Comparison of ENCODE assay signal across 8 mouse cellular contexts in genomic region chr2:152626774-152627591, GRCm38 (mm10). TPM values are rescaled to one million over a fixed set of nuclear protein-coding genes. Genes with fewer than 3 reads are reported as not detected.
DNase-seq lines count a peak whose midpoint lies in the region; ATAC-seq and TF ChIP-seq lines count a peak whose summit lies in the region.

Gene Rem1, plus strand, starts transcription at chr2:152626951.

- H3K27me3 ChIP-seq in embryonic facial prominence, embryonic 13.5 days = peaks cover 54% of the 10 kb centered on the region
- no peaks in the 10 kb centered on the region for H3K27me3 ChIP-seq in myocyte (ENCODE audit: control insufficient read depth, insufficient read depth, insufficient read length)

- intact Hi-C loops in gastrocnemius, adult 2 months (cut with DNase I) = no loop called here
- intact Hi-C loops in heart, postnatal 10 days (cut with DNase I) = no loop called here

- peak; percentile 68 for DNase-seq in gastrocnemius, adult 2 months
- DNase-seq in gastrocnemius, adult 18-20 months (ENCODE audit: low spot score) = no peak
- DNase-seq in heart, postnatal 10 days = peak; percentile 52 to 64
- DNase-seq in liver = peak; percentile 9
- no peak for DNase-seq in layer of hippocampus, adult 8-10 months (ENCODE audit: low spot score in 2 of 2)
- DNase-seq in ovary, postnatal 14 days (ENCODE audit: low spot score) = no peak

- no peaks in the 10 kb centered on the region for H3K36me3 ChIP-seq in embryonic facial prominence, embryonic 13.5 days
- no peaks in the 10 kb centered on the region for H3K36me3 ChIP-seq in myocyte (ENCODE audit: control insufficient read depth, insufficient read depth)

- no peak for TF ChIP-seq CTCF in gastrocnemius, adult 2 months (IDR thresholded peaks at IDR 0.05)

- H3K9ac ChIP-seq in embryonic facial prominence, embryonic 13.5 days = peak within 1 kb of the TSS; percentile 65

- ATAC-seq in embryonic facial prominence, embryonic 13.5 days (ENCODE audit: insufficient number of reproducible peaks, insufficient read depth, low FRiP score, low TSS enrichment, low read depth) = peak; percentile 63; the same call in 1 of the 2 replicates

- H3K4me2 ChIP-seq in embryonic facial prominence, embryonic 13.5 days = peak within 1 kb of the TSS; percentile 91
- H3K4me2 ChIP-seq in myocyte (ENCODE audit: low read depth) = peak within 1 kb of the TSS; percentile 85

- peak within 1 kb of the TSS; percentile 87 for H3K27ac ChIP-seq in gastrocnemius, adult 2 months
- H3K27ac ChIP-seq in embryonic facial prominence, embryonic 13.5 days = no peak within 1 kb of the TSS

- H3ac ChIP-seq in myocyte (ENCODE audit: control insufficient read depth, insufficient read length) = peak within 1 kb of the TSS; percentile 37

- TF ChIP-seq POLR2A in myocyte (IDR thresholded peaks at IDR 0.05; ENCODE audit: insufficient read length, low read depth) = peak; percentile 74

- H3K79me2 ChIP-seq in myocyte (ENCODE audit: control insufficient read depth, insufficient read depth) = peaks cover 23% of the 10 kb centered on the region

- 1% methylated on average over 59 of the region's 59 CpGs for WGBS in embryonic facial prominence, embryonic 13.5 days

- no peaks in the 10 kb centered on the region for H3K9me3 ChIP-seq in embryonic facial prominence, embryonic 13.5 days

- peak within 1 kb of the TSS; percentile 74 for H3K4me3 ChIP-seq in gastrocnemius, adult 2 months
- H3K4me3 ChIP-seq in embryonic facial prominence, embryonic 13.5 days = peak within 1 kb of the TSS; percentile 51
- peak within 1 kb of the TSS; percentile 87 for H3K4me3 ChIP-seq in myocyte

- H3K4me1 ChIP-seq in embryonic facial prominence, embryonic 13.5 days = peaks cover 14% of the 10 kb centered on the region

TF ChIP-seq in myocyte, 11 proteins besides CTCF, POLR2A, EP300 and RAD21:
- TF ChIP-seq TCF3 (IDR thresholded peaks at IDR 0.05; ENCODE audit: insufficient read length, low read depth) = no peak
- TF ChIP-seq USF1 (IDR thresholded peaks at IDR 0.05; ENCODE audit: low read depth) = no peak
- TF ChIP-seq CEBPB (IDR thresholded peaks at IDR 0.05; ENCODE audit: insufficient read depth, poor library complexity, severe bottlenecking) = no peak
- TF ChIP-seq TCF12 (IDR thresholded peaks at IDR 0.05; ENCODE audit: insufficient read depth, poor library complexity, severe bottlenecking) = no peak
- TF ChIP-seq SRF (IDR thresholded peaks at IDR 0.05; ENCODE audit: control insufficient read depth, insufficient read length, low read depth) = no peak
- no peak for TF ChIP-seq MAX (IDR thresholded peaks at IDR 0.05; ENCODE audit: low read depth)
- peak in 2 of 3 experiments; percentile 56 to 72 for TF ChIP-seq MYOG (IDR thresholded peaks at IDR 0.05; ENCODE audit: control insufficient read depth in 1 of 3, insufficient read depth in 1 of 3, insufficient read length in 2 of 3, low read depth in 2 of 3)
- TF ChIP-seq E2F4 (IDR thresholded peaks at IDR 0.05; ENCODE audit: insufficient read depth) = no peak
- peak in 2 of 3 experiments; percentile 35 to 71 for TF ChIP-seq MYOD1 (IDR thresholded peaks at IDR 0.05; ENCODE audit: control insufficient read depth in 1 of 3, insufficient read length in 2 of 3, low read depth in 2 of 3)
- TF ChIP-seq POLR2AphosphoS2 (IDR thresholded peaks at IDR 0.05; ENCODE audit: insufficient read length, low read depth) = peak; percentile 25
- TF ChIP-seq REST (IDR thresholded peaks at IDR 0.05; ENCODE audit: insufficient read depth, insufficient read length) = no peak

RNA-seq across cellular contexts. Expression of gene Rem1, which starts in this region (rescaled TPM):
- 1 to 10 TPM; 2.4 to 3.0 TPM for total RNA-seq in gastrocnemius, adult 2 months (2021)
- total RNA-seq in gastrocnemius, adult 18-20 months (2021) = 1 to 10 TPM; 1.6 to 3.3 TPM
- polyA plus RNA-seq in embryonic facial prominence, embryonic 13.5 days (2015; fragmentation: Nextera tagmentation; extraction: Ambion mirVana) = 1.7 and 3.6 TPM in 2 replicates
- 10 to 100 TPM; 12.9 to 15.3 TPM for total RNA-seq in heart, postnatal 10 days (2021)
- 28.3 TPM for polyA plus RNA-seq in myocyte (2012; fragmentation: generic; extraction: Trizol)
- total RNA-seq in layer of hippocampus, adult 8-10 months (2022) = 1 to 10 TPM in 1 of 4 experiments, under 1 TPM in 3; 0.61 to 1.1 (median 0.72) TPM

Comparison
In these comparisons a context has a peak if more than half of its experiments do, and no peak if none do; other contexts are left out.
1. DNase-seq: peak in gastrocnemius, adult 2 months (single experiment), heart, postnatal 10 days (2 of 2) and liver (single experiment); none in gastrocnemius, adult 18-20 months (single experiment), layer of hippocampus, adult 8-10 months (0 of 2) and ovary, postnatal 14 days (single experiment).
2. Peak in every context shown above with its lines, with median percentiles within 50 percentile points of each other: H3K4me3 ChIP-seq.